Mouse (Mus musculus): ENCODE data around the gene Gfy. TPM values are rescaled to one million over a fixed set of nuclear protein-coding genes. Genes with fewer than 3 reads are reported as not detected.

Gene Gfy
- polyA plus RNA-seq, 1 experiment from 2014 or later, result not detected

DNA sequence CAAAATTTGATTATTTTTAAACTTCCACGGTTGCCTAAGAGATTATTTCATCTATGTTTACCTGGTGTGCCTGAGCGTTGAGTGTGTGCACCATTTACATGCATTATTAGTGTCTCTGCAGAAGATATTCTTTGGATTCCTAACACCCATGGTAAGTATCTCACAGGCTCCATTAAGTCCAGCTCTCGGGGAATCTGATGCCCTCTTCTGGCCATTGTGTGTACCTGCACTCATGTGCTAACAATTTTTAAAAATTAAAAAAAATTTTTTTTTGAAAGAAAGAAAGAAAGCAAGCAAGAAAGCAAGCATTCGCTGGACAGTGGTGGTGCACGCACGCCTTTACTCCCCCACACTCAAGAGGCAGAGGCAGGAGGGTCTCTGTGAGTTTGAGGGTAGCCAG is 28.9 kb upstream of the Gfy start:
- Histone ChIP-seq H3K36me3 (replicated peaks) (no peaks in the 10 kb centered on the region), H3K4me1 (peaks cover 5% of the 10 kb centered on the region; the same call in 1 of the 2 replicates), H3K9me3 (no peaks in the 10 kb centered on the region), H3K27ac (no peak overlapping the region), H3K4me3 (no peak overlapping the region), H3K4me2 (no peak overlapping the region), H3K27me3 (replicated peaks) (peaks cover 27% of the 10 kb centered on the region), H3K9ac (no peak overlapping the region)
- no peak for ATAC-seq (replicated peaks)
- 82% methylated on average over 6 of the region's 6 CpGs for WGBS

DNA sequence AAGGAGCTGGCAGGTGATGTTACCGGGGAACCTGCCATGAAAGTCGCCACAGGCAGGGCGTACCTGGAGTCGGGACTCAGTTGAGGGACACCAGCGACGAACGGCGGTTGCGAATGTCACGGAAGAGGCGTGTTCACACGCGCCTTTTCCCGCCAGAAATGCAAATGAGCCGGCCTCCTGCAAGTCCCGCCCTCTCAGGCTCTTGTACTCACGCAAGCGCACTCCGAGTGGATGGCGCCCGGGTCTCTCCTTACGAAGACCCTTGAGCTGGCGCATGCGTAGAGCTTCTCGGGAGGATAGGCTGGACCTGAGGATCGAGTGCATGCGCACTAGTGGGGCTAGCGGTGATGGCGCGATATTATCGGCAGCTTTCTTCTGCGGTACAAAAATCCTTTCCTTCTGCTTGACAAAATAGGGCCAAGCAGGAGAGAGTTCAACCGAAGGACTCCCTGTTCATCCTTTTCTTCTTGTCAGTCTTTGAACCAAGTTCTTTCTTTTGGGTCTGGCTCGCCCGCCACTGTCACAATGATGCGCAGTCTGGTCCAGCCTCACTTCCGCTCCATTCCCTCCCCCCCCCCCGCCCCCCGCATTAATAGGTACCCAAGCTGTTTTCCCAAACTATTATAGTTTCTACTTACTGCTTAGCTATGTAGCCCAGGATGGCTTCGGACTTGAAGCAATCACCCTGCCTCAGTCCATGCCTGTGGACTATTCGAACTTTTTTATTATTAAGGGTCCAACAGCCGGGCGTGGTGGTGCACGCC is 25.2 kb upstream of the Gfy start, which contains the start of gene Ccdc155:
Gene Ccdc155 (minus strand): TSS at position 513 of the 764 bp plus-strand sequence.
- Histone ChIP-seq H3K4me2 (peak within 1 kb of the TSS; percentile 64), H3K36me3 (replicated peaks) (no peaks in the 10 kb centered on the region), H3K9ac (peak within 1 kb of the TSS; percentile 60), H3K27ac (peak within 1 kb of the TSS; percentile 87), H3K9me3 (no peaks in the 10 kb centered on the region), H3K27me3 (replicated peaks) (0 out of 2 replicates have a peak, but pooled peaks cover 6% of the 10 kb centered on the region), H3K4me1 (peaks cover 5% of the 10 kb centered on the region; the same call in 1 of the 2 replicates), H3K4me3 (peak within 1 kb of the TSS; percentile 49)
- peak; percentile 98 for ATAC-seq (replicated peaks)
- 8% methylated on average over 44 of the region's 44 CpGs for WGBS

- peaks cover 15% of the 10 kb centered on the region for H3K4me1 ChIP-seq
- ATAC-seq (replicated peaks), result no peak
- WGBS, result 67% methylated on average over 10 of the region's 10 CpGs
- H3K27ac ChIP-seq, result no peak overlapping the region
- 0 out of 2 replicates have a peak, but pooled peaks cover 6% of the 10 kb centered on the region for H3K27me3 ChIP-seq (replicated peaks)
- no peak overlapping the region for H3K4me3 ChIP-seq
- H3K4me2 ChIP-seq, result no peak overlapping the region
- no peaks in the 10 kb centered on the region for H3K36me3 ChIP-seq (replicated peaks)
- H3K9ac ChIP-seq, result no peak overlapping the region
- H3K9me3 ChIP-seq, result no peaks in the 10 kb centered on the region
These were observed 23.3 kb upstream of the Gfy start for GRCm38 (mm10) chr7:45202654-45203053.

GRCm38 (mm10) chr7:45198961-45199360 is 19.6 kb upstream of the Gfy start:
- ATAC-seq (replicated peaks), result no peak
- H3K27me3 ChIP-seq (replicated peaks), result 0 out of 2 replicates have a peak, but pooled peaks cover 6% of the 10 kb centered on the region
- no peak overlapping the region for H3K4me2 ChIP-seq
- no peak overlapping the region for H3K27ac ChIP-seq
- 82% methylated on average over 11 of the region's 11 CpGs for WGBS
- peaks cover 11% of the 10 kb centered on the region for H3K4me1 ChIP-seq
- H3K9ac ChIP-seq, result no peak overlapping the region
- H3K4me3 ChIP-seq, result no peak overlapping the region
- no peaks in the 10 kb centered on the region for H3K36me3 ChIP-seq (replicated peaks)
- no peaks in the 10 kb centered on the region for H3K9me3 ChIP-seq

DNA sequence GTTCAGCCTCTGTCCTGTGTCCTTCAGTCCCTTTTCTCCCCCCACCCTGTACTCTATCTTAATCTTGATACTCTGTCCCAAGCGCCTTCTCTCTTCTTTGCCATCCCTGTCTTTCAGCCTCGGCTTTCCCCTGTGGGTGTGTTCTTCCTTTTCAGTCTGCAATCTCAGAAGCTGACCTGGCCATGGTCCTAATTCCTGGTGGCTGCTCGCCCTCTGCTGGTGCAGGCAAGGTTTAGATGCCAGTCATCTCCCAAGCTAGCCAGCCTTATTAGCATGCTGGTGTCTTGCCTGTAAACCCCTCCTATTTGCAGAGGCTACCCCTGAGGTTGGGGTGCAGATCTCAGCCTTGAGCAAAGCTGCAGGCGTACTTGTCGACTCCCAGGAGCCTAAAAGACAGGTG is 19.1 kb upstream of the Gfy start:
- Histone ChIP-seq H3K9ac (peak overlapping the region; percentile 15; the same call in 1 of the 2 replicates), H3K4me3 (no peak overlapping the region), H3K4me2 (no peak overlapping the region), H3K9me3 (no peaks in the 10 kb centered on the region), H3K36me3 (replicated peaks) (no peaks in the 10 kb centered on the region), H3K27me3 (replicated peaks) (0 out of 2 replicates have a peak, but pooled peaks cover 4% of the 10 kb centered on the region), H3K27ac (no peak overlapping the region), H3K4me1 (peaks cover 11% of the 10 kb centered on the region; the same call in 1 of the 2 replicates)
- WGBS, result 11% methylated on average over 5 of the region's 5 CpGs
- ATAC-seq (replicated peaks), result peak; percentile 52

DNA sequence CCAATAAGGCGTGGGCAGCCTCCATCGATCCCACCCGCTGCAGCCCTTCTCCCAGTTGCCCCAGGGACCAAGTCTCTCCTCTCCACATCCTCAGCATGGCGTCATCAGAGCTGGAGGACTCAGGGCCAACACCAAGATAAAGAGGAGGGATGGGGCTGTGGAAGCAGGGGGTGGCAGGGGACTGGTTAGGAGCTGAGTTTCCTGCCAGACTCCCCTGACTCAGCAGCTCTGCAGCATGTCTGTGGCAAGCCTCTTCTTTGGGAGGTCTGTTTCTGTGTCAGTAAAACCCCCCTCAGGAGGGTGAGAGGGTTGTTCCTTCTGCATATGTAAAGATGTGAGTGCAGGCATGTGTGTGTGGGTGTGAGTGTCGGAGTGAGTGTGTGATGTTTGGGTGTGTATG is 17.6 kb upstream of the Gfy start:
- H3K36me3 ChIP-seq (replicated peaks), result no peaks in the 10 kb centered on the region
- H3K27ac ChIP-seq, result no peak overlapping the region
- ATAC-seq (replicated peaks), result no peak
- H3K9ac ChIP-seq, result no peak overlapping the region
- H3K27me3 ChIP-seq (replicated peaks), result no peaks in the 10 kb centered on the region
- H3K9me3 ChIP-seq, result no peaks in the 10 kb centered on the region
- H3K4me2 ChIP-seq, result no peak overlapping the region
- H3K4me1 ChIP-seq, result peaks cover 11% of the 10 kb centered on the region; the same call in 1 of the 2 replicates
- WGBS, result 71% methylated on average over 5 of the region's 5 CpGs
- no peak overlapping the region for H3K4me3 ChIP-seq

DNA sequence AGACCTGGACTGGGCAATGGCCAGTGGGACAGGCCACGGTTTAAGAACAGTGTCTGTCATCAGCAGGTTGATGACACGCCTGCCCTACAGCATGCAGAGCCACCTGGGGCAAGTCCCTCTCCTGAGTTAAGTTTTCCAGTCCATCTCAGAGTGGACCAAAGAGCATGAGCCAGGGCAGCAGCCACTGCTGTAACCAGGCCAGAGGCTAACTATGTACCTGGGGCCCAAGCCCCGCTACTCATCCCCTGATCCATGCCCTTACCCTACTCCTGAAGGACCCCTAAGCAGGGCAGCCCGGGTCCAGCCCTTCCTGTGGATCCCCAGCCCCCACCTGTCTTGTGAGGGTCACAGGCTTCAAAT is 16.8 kb upstream of the Gfy start:
- peaks cover 11% of the 10 kb centered on the region; the same call in 1 of the 2 replicates for H3K4me1 ChIP-seq
- H3K9me3 ChIP-seq, result no peaks in the 10 kb centered on the region
- no peak overlapping the region for H3K4me3 ChIP-seq
- no peak overlapping the region for H3K27ac ChIP-seq
- no peak overlapping the region for H3K9ac ChIP-seq
- H3K27me3 ChIP-seq (replicated peaks), result no peaks in the 10 kb centered on the region; the same call in 1 of the 2 replicates
- 82% methylated on average over 4 of the region's 4 CpGs for WGBS
- H3K4me2 ChIP-seq, result no peak overlapping the region
- no peaks in the 10 kb centered on the region for H3K36me3 ChIP-seq (replicated peaks)
- ATAC-seq (replicated peaks), result no peak

DNA sequence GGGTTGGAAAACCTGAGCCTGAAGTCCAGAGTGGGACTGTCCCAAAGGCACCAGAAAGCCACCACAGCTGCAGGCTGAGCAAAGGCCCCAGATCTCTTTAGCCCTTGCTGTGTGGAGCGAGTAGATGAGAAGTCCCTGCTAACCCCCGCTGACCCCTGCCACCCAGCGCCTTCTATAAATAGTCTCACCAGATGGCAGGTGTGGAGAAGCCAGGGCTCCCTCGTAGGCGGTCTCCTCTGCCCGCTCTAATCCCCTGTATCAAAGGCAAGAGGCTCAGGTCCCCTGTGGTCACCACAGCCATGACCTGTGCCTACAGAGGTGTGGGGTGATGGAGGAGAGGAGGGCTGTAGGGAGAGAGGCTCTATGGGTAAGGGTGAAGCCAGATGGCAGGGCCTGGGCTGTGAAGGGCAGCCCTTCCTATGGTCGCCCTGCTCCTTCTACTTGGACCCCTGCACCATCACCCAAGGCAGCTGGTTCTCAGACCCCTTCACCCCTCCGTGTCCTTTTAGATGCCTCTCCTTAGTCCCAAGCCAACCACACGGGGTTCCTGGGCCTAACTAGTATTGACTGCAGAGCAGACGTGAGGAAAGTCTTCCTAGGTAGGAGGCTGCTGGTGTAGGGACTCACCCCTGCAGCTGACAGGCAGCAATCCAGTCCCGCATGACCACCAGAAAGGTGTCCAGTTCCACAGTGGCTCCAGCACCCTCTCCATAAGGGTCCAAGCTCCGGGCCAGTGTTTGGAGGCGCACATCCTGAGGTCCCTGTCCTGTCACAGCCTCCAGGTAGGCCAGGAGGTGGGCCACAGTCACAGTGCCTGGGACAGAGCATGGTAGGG is 16.2 kb upstream of the Gfy start:
- ATAC-seq (replicated peaks), result no peak
- Histone ChIP-seq H3K4me1 (peaks cover 11% of the 10 kb centered on the region; the same call in 1 of the 2 replicates), H3K27me3 (replicated peaks) (no peaks in the 10 kb centered on the region; the same call in 1 of the 2 replicates), H3K9ac (no peak overlapping the region), H3K4me2 (no peak overlapping the region), H3K36me3 (replicated peaks) (no peaks in the 10 kb centered on the region), H3K9me3 (no peaks in the 10 kb centered on the region), H3K4me3 (no peak overlapping the region), H3K27ac (no peak overlapping the region)
- WGBS, result 61% methylated on average over 13 of the region's 13 CpGs

- no peak for ATAC-seq (replicated peaks)
- Histone ChIP-seq H3K9me3 (no peaks in the 10 kb centered on the region), H3K36me3 (replicated peaks) (no peaks in the 10 kb centered on the region), H3K4me3 (no peak overlapping the region), H3K27me3 (replicated peaks) (no peaks in the 10 kb centered on the region; the same call in 1 of the 2 replicates), H3K27ac (no peak overlapping the region), H3K4me1 (peaks cover 11% of the 10 kb centered on the region; the same call in 1 of the 2 replicates), H3K9ac (no peak overlapping the region), H3K4me2 (no peak overlapping the region)
- 70% methylated on average over 17 of the region's 17 CpGs for WGBS
These were observed 14.8 kb upstream of the Gfy start for GRCm38 (mm10) chr7:45193871-45194785.

DNA sequence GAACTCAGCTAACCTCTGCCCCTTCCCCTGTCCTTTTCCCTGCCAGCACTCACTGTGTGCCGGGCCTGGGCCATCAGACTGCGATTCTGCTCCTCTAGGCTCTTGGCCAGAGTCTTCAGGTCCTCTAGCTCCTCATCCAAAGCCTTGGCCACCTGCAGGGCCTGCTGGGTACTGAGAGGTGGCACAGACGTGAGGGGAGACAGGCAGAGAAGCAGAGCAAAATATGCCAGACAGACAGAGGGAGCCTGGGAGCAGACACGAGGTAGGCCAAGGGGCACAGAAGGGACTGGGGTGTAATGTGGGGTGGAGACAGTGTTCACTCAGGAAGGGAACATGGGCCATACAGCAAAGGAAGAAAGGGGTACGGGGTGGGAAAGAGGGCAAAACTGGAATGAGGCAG is 14.0 kb upstream of the Gfy start:
- Histone ChIP-seq H3K9ac (no peak overlapping the region), H3K36me3 (replicated peaks) (no peaks in the 10 kb centered on the region), H3K9me3 (no peaks in the 10 kb centered on the region), H3K4me1 (peaks cover 8% of the 10 kb centered on the region; the same call in 1 of the 2 replicates), H3K27ac (no peak overlapping the region), H3K4me2 (no peak overlapping the region), H3K4me3 (no peak overlapping the region), H3K27me3 (replicated peaks) (no peaks in the 10 kb centered on the region; the same call in 1 of the 2 replicates)
- ATAC-seq (replicated peaks), result no peak
- 66% methylated on average over 5 of the region's 5 CpGs for WGBS

DNA sequence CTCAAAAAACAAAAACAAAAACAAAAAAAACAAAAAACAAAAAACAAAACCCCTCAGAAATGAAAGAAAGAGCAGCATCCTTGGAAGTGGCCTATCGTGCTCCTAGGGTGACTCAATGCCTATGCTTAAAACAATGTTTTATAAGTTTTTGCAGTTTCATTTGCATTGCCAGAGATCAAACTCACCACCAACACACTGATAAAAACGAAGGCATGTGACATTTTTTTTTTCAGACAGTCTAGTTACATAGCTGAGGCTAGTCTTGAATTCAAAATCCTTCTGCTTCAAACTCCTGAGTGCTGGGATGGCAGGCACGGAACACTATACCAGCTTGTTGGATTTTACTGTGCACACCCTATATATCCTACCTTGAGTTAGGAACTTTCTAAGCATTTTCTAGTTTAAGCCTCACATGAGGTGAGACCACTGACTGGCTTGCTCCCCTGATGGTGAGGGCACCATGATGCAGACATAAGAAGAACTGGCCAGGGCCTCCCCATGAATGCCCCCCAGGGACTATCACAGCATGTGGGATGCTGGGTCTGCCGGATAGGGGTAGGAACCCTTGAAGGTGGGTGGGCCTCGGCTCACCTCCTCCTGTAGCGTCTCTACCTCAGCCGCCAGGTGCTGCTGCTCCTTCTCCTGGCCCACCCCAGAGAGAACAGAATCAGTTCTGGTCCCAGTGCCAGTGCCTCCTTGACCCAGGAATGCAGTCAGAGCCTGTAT is 13.4 kb upstream of the Gfy start:
- Histone ChIP-seq H3K27me3 (replicated peaks) (no peaks in the 10 kb centered on the region; the same call in 1 of the 2 replicates), H3K4me1 (peaks cover 1% of the 10 kb centered on the region; the same call in 1 of the 2 replicates), H3K4me3 (no peak overlapping the region), H3K9ac (no peak overlapping the region), H3K9me3 (no peaks in the 10 kb centered on the region), H3K36me3 (replicated peaks) (no peaks in the 10 kb centered on the region), H3K4me2 (no peak overlapping the region), H3K27ac (no peak overlapping the region)
- 83% methylated on average over 7 of the region's 7 CpGs for WGBS
- no peak for ATAC-seq (replicated peaks)
